Mouse (Mus musculus): Measurements from ENCODE around the gene Carm1.
"Not testable (repeated sequence)": the region's sequence is repeated elsewhere in the genome, so short reads cannot be mapped to it uniquely, and the experiment has no call there.

Carm1 gene

DNA sequence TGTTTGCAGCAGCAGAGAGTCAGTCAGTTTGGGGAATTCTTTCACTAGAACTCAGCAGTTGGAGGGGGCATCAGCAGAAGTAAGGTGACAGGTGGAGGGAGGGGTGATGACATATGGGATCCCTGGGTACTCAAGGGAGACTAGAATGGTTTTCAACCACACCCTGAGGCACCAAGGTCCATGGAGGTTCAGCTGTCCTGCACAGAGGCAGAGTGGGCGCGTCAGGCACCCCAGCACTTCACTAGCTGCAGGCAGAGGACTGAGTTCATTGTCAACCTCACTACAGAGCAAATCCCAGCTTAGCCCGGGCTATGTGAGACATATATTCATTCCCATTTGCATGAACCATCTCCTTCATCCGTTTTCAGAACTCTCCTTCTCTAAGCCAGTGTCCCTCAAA is 9.7 kb upstream of the Carm1 start:
- DNase-seq (ENCODE audit: extremely low read depth, low read depth), result no peak

DNA sequence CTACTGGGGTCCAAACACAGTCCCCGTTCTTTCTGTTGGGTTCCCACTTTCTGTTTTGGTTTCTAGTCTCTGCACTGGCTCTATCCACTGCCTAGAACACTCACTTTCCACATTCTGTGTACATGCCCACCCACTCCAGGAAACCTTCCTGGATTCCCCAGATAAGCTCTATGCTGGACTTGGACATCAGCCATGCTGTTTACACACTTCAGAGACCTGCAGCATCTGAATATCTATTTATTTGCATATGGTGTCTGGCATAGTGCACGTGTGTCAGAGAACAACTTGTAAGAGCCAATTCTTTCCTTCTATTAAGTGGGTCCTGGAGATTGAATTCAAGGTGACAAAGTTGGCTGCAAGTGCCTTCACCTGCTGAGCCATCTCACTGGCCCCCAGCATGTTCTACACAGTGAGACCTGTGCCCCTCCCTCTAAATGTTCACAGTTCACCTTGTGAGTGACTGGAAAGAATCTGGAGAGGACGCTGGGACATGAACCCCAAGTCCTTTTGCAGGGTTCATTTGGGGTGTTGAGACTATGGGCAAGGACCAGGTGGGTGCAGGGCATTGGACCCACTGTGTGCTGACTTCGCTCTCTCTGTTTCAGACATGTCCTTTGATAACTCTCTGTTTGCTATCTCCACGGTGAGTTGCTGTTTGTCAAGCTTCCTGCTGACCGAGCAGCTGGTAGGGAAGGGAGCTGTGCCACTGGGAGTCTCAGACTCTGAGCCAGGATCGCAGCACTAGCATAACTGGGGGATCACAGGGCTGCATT is 6.5 kb upstream of the Carm1 start:
- DNase-seq (ENCODE audit: extremely low read depth, low read depth), result no peak

DNA sequence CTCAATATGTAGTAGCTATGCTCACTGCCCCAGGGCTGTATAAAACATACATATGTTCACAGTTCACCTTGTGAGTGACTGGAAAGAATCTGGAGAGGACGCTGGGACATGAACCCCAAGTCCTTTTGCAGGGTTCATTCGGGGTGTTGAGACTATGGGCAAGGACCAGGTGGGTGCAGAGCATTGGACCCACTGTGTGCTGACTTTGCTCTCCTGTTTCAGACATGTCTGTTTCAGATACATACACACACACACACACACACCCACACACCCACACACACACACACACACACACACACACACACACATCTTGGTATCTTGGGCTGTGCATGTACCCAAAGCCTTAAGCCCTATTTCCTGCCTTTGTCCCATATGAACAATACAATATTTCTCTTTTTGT is 4.7 kb upstream of the Carm1 start:
- not testable (repeated sequence) for DNase-seq (ENCODE audit: extremely low read depth, low read depth)

DNA sequence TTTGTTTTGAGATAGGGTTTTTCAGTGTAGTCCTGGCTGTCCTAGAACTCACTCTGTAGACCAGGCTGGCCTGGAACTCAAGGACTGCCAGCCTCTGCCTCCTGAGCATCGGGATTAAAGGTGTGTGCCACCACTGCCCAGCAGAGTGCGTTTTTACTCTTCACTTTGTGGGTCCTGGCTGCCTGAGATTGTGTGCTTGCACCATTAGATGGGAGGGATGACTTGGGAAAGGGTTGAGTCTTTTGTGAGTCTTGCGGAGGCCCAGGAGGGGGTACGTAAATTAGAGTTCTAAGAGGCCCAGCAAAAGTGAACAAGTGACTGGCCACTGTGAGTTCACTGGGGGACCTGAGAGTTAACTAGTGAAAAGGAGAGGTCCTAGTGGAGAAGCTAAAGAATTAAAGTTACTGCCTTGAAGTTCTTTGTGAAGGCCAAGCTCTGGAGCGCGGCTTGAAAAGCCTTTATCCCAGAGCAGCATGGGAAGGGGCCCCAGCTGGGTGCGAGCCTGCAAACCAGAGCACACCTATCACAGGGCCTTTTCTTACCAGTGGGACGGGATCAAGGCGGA is 1.3 kb upstream of the Carm1 start:
- DNase-seq (ENCODE audit: extremely low read depth, low read depth), result no peak

DNA sequence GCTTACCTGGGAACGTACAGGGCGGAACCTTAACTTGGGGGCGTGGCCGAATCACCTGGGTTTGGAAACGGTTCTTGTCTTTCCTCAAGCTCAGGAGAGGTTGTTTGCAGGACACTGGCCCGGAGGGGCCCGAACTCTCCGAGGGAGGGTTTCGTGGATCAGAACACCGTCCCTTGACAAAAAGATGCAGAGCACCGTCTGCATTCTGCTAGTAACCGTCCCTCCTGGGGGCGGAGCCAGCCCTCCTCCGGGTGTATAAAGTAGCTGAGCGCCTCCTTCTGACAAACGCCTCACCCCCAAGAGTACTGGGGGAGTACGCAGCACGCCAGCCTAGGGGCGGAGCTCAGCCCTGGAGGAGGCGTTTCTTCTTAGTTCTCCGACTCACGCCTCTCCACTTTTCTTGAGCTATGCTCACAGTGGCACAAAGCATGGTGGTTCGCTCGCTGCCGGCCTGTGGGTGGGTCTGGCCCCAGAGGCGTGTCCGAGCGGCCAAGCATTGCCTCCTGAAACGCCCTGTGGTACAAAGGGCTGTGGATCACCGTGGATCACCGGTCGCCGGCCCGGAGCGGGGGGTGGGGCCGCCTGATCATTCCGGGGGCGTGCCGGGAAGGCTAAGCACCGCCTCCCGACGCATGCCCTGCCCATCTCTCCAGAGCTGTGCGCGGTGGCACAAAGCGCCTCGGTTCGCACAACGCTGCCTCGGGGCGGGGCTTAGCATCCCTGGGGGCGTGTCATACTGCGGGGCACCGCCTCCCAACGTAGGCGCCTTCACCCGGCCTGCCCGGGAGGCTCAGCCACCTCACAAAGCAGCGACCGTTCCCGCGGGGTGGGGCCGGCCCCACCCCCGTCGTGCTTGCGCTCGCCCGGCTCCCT is 542 bp upstream of the Carm1 start:
- DNase-seq (ENCODE audit: extremely low read depth, low read depth), result peak; percentile 97

DNA sequence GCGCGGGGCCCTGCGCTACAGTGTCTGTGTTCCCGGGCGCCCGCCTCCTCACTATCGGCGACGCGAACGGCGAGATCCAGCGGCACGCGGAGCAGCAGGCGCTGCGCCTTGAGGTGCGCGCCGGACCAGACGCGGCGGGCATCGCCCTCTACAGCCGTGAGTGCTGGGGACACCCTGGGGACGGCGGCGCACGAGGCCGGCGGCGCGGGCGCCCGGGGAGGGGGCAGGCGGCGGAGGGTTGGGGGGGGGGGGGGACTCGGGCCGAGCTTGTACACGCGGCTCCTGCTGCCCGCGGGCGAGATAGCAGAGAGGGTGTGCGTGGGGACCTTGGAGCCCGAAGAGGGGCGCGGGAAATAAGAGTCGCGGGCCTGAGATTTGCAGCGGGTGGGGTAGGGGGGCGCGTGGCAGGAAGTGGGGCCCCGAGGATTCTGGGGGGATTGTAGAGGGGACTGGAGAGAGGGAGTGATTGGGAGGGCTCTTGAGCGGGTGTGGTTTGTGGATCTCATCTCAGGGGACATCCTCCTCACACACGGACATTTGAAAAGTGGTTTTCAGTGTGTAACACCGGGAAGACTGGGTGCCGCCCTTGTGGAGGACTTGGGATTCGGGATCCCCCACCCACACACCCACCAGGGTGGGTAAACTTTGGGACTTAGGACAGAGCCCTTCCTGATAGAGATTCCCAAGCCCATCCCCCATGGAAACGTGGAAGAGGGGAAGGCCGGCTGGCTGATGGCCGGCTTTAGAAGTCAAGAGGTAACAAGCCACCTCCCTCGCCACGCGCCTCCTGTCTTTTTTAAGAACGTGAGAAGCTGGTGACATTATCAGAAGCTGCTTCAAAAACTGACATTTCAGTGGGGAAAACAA is 614 bp downstream of the Carm1 start:
- DNase-seq (ENCODE audit: extremely low read depth, low read depth), result no peak

DNA sequence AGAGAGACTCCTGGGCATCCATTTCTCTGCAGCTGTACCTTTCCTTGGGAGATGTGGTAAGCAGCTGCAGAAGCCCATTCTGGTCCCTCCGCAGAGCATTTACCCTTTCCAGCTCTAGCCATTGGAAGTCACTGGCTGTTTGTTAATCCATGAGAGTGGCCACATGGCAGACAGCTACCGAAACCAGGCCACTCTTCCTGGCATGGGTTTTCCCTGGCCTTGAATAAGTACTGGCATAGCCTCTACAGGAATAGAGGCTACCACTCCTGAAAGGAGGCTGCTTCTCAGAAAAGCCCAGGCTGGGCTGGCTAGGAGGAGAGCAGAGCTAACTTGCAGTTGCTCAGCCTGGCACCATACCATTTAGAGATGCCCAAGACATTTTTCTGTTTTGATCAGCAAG is 4.4 kb downstream of the Carm1 start:
- no peak for DNase-seq (ENCODE audit: extremely low read depth, low read depth)

DNA sequence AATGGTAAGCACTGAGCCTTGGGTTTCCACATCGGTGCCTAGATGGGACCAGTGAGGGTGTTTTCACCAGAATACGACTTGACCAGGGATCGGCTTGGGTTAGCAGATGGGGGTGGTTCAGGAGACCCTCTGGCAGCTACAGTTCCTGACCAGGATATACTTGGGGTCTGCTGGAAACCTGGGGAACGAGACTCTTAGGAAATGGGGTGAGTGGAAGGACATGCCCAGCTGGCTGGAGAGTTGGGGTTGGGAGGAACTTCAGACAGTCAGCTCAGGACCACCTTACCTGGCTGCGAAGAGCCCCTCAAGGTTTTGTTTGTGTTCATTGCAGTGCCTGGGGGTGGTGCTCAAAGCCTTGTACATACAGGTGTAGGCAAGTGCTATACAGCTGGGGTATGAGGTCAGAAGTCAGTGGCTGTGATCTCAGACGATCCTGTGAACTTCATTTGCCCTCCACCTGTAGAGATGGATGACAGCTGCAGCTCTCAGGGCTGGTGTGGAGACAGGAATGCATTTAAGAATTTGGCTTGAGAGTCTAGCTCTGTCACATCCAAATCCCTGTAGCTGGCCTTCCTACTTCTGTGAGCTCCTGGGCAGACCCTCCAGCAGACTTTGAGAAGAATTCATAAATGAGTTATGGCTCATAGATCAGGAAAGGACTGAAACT is 7.0 kb downstream of the Carm1 start:
- DNase-seq (ENCODE audit: extremely low read depth, low read depth), result no peak

DNA sequence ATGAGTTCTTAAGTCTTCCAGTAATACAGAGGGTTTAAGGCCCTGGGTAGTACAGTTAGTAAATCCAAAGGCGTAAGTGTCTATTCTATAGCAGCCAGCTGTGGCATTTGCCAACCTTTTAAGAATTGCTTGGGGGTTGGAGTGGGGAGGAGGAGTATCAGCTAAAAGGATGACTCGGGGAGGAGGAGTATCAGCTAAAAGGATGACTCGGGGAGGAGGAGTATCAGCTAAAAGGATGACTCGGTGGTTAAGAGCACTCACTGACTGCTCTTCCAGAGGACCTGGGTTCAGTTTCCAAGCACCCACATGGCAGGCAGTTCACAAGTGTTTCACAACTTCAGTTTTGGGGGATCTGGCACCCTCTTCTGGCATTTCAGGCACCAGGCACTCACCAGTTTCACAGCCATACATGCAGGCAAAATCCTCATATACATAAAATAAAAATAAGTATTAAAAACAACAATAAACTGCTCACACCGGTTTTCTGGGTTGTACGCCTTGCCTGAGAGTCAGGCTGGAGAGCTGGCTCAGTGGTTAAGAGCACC is 8.6 kb downstream of the Carm1 start:
- no peak for DNase-seq (ENCODE audit: extremely low read depth, low read depth)

DNA sequence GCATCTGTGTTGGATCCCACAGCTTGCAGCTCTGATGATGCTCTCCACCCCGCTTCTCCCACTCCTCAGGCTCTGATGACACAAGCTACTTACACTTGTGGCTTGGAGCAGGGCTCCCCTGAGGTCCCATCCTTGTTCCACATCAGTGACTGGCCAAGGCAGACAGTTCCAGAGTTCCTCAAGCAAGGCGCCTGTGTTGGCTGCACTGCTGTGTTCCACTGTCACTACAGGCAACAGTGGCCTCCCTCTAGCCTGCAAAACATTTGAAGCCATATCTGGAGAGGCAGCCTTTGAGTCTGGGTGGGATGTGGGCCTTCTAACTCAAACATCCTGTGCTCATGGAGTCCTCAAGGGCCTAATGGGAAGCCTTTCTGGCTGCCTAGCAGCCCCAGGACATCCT is 10.3 kb downstream of the Carm1 start:
- no peak for DNase-seq (ENCODE audit: extremely low read depth, low read depth)

DNA sequence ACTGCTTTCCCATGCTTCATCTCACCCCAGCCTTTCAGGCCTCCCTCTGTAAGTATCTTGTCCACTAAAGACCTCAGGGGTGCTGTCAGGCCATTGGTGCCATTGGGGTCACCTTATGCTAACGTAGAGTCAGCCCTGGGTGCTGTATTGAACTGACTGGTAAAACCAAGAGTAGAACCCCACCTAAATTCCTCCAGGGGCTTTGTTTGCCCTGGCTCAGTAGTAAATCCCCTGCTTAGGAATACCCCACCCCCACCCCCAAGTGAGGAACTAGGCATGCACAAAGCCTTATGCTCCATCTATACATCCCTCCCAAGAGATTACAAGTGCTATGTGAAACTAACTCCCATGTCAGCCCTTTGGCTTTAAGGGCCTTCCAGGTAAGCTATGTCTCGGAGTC is 10.9 kb downstream of the Carm1 start:
- DNase-seq (ENCODE audit: extremely low read depth, low read depth), result no peak

DNA sequence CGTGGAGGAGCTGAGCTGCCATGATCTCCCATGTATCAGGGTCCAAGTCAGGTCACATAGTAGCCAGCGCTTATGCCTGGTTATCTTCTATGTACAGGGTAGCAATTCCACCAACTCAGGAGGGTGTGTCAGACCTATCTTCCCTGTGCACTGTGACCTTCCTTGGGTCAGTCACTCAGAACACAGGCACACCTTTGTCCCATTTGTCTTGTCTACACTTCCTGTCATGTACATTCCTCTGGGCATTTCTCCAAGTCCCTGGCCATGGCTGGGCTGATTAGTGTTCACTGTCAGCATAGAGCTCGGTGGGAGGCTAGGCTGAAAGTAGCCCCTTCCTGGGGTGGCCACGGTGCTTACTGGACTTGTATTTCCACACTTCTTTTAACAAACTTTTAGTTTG is 11.7 kb downstream of the Carm1 start:
- peak; percentile 58 for DNase-seq (ENCODE audit: extremely low read depth, low read depth)

DNA sequence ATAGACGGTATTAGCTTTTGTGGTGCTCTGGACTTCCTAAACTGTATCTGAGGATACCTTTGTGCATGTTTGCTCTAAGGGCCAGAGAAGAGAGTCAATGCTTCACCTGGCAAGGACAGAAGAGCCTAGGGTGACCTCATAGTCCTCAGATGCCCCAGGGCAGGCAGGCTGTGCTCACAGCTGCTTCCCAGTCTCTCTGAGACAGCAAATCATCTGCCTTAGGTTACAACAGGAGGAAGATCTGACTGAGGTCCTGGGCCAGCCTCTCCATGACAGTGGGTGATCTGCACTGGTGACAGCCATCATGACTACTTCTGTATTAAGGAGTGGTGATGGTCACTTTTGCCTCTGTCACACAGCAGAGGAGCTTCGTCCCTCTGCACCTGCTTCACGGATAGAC is 12.5 kb downstream of the Carm1 start:
- DNase-seq (ENCODE audit: extremely low read depth, low read depth), result no peak

DNA sequence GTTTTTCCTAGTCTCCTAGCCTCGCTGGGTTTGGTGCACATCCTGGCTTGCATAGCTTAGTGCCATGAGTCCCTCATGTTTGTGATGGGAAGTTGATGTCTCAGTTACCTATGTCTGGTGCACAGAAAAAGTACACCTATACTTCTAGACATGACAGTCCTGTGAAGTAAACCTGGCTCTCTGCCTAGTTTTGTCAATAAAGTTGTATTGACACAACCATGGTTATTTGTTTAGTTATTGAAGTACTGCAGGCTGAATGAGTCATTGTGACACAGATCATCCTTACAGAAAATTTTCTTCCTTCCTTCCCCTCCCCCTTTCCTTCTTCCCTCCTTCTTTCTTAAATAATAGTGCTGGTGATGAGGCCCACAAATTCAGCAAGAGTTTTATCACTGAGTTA is 17.7 kb downstream of the Carm1 start:
- DNase-seq (ENCODE audit: extremely low read depth, low read depth), result no peak

DNA sequence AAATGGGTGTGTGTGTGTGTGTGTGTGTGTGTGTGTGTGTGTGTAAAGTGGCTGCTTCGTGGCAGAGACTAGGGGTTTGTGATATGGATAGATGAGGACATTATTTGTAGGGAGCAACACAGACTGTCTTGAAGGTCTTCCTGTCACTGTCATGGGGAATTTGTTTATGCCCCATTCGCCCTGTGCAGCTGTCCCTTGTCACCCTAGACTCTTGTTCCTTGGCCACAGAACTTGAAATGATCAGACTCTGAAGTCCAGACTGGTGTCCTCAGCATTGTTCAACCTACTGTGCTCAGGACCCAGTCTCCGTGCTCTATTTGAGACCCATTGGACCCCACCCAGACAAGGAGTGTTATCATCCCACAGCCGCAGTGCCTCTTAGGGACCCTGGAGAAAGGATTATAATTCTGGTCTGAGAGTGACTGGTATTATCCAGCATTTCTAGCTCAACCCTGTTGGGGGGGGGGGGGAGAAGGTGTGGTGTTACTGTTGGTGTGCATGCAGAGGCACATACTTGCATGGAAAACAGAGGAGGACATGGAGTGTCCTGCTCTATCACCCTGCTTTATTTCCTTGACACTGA is 18.4 kb downstream of the Carm1 start:
- no peak for DNase-seq (ENCODE audit: extremely low read depth, low read depth)

DNA sequence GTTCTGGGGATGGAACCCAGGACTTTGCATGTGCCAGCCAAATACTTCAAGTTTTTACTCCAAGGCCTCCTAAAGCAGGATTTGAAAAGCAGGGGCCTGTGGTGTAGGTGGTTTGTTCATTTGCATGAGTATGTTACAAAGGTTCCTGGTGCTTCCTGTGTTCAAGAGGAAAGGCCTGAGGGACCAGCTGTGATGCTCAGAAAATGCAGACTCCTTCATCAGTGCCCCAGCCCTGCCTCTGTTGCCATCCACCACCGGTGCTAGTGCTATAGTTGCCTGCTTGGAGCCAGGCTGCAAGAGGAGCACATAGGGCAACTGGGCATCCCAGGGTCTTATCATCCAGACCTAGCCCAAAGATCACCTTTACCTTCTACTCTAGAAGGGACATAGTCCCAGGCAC is 19.8 kb downstream of the Carm1 start:
- no peak for DNase-seq (ENCODE audit: extremely low read depth, low read depth)

DNA sequence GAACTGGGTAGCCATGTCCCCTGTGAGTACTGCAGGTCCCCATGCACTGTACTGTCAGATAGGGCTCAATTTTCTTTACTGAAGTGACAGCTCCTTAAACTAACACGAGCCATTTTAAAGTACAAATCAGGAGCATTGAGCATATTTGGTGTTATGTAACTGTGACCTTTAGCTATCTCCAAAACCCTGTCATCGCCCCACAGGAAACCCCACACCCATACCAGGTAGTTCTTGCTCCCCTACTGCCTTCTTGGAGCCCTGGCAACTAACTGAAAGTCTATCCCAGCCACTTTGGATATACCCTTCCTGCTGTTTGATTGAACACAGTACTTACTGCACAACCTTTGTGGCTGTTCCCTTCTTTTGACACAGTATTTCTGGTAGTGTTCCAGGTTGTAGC is 20.4 kb downstream of the Carm1 start:
- DNase-seq (ENCODE audit: extremely low read depth, low read depth), result no peak

DNA sequence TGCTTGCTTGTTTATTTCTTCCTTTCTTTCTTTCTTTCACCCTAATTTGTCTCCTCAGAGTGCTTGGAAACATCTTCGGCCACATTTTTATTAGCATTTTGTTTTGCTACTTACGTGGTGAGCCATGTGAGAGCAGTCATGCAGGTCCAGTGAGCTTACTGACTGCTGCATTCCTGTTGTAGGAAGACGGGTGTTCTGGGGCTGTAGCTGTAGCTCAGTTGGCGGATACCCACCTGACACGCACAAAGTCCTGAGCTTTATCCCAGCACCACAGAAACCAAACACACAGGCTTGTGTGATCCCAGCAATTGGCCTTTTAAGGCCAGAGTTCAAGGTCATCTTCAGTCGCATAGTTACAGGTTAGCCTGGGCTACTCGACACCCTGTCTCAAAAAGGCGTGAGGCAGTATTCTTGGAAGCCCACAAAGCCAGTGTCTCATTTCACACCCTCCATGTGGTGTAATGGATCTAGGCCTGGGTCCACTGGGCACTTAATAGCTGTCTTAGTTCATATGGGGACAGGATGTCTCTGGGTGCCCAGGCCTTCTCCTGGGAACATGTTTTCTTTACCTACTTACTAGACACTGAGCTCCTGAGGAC is 22.1 kb downstream of the Carm1 start:
- no peak for DNase-seq (ENCODE audit: extremely low read depth, low read depth)

DNA sequence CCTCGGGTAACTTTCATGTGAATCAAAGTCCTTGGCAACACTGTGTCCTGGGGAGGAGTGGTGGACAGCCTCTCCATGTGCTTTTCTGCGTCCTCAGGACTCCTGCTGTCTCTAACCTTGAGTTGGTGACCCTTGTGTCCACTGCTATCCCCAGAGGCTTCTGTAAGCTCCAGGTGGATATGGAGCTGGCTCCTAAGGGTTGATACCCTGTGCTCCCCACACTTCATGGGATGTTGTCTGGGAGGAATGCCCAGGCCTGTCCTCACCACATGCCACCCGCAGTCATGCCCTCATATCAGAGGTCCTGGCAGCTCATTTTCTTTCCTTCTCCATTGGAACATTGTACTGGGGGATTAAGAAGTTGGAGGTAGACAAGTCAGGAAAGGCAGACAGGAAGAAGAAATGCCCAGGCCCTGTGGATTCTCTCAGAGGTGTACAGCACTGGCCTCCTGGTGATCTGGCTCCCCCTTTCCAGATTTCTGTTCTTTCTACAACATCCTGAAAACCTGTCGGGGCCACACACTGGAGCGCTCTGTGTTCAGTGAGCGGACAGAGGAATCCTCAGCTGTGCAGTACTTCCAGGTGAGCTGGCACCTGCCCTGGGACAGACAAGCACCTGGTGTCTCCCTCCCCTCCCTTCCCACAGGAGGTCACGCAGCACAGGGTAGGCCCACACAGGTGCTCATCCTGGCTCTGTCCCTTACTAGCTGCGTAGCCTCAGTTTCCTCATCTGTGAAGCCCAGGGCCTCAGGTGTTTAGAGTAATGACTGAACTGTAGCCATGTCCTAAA is 27.5 kb downstream of the Carm1 start:
- DNase-seq (ENCODE audit: extremely low read depth, low read depth), result no peak

Measured in MEL-GATA-1-ER (cell line).